Mouse (Mus musculus): ENCODE data around the gene Pxdn. TPM values are rescaled to one million over a fixed set of nuclear protein-coding genes. Genes with fewer than 3 reads are reported as not detected.

The Pxdn gene
- polyA plus RNA-seq, 1 experiment = 98.6 TPM

DNA sequence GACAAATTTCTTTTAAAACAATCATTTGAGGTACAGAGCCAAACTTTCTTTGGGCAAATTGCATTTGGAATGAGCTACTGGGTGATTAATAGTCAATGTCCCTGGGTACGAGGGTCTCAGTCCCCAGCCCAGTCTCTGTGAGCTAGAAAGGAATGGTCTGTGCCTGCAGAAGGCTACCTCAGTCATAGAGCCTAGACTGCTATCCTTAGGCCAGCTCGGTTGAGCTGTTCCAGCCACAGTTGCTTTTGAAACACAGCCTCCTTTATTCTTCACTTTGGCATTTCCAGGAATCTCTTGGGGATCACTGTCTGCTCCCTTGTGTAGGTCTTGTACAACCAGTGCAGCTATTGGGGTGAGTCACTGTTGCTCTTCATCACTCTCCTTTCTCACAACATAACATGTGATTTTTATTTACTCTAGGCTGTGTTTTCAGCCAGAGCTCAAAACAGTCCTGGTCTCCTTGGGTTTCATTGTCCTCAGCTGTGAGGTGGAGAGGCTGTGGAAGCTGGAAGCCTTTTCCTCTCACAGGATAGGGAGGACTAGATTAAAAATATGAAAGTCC lies 86.9 kb downstream of the Pxdn start:
- no peak for DNase-seq (ENCODE audit: low read depth)

DNA sequence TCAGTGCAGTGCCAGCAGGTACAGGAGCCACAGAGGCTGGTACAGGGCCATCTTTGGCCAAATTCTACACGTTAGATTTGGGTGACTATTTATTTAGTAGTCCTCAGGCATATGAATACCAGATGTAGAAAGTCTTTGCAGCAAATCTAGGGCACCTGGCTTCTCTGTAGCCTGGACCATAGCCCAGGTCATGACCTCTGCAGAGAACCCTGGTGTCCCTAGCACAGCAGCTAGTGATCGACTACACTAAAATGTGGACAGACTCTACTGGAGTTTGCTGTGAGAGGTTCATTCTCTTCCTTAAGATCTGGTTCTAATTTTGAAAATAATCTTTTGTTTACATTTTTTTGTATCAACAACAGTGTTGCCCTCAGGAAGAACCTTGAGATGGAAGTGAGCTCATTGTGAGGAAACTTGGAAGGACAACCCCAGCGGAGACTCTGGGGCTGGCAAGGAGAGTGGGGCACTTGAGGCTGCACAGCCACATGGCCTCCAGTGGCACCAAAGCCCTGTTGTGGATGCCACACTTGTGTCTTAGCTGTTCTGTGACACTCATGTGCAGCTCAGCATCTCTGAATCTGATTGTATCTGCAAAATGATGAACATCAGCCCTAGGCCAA lies 90.4 kb downstream of the Pxdn start:
- no peak for DNase-seq (ENCODE audit: low read depth)

DNA sequence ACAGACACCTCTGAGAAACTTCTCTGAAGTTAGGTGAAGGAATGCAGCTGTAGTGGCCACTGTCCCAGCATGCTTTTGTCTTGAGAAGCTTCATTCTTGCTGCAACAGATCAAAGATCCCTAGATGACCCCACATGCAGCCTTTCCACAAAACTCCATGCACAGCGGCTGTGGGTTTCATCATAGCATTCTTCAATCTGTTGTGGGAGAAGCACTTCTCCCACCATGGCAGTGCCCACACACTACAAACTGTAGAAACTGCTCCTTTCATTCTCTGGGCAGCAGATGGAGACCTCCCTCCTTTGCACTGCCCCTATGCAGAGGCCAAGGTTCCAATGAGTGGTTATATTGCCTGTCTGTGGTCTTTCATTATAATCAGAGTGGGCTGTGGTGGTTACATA lies 91.7 kb downstream of the Pxdn start:
- no peak for DNase-seq (ENCODE audit: low read depth)

DNA sequence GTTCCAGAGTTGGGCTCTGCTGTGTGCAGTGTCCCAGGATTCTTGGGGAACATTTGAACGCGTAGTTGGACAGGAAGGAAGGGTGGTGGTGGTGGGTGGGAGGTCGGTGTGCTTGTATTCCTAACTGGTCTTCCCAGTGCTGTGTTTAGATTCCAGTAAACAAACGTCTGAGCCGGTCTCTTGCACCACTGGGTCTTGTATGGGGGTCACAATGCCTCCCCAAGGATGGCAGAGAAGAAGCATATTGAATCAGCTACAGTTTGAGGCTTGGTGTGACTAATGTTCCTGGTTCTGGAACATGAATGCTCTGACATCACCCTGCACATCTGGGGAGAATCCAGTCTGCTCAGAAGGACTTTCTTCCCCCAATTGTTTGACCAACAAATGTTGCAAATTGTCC lies 93.2 kb downstream of the Pxdn start:
- DNase-seq (ENCODE audit: low read depth) = no peak

DNA sequence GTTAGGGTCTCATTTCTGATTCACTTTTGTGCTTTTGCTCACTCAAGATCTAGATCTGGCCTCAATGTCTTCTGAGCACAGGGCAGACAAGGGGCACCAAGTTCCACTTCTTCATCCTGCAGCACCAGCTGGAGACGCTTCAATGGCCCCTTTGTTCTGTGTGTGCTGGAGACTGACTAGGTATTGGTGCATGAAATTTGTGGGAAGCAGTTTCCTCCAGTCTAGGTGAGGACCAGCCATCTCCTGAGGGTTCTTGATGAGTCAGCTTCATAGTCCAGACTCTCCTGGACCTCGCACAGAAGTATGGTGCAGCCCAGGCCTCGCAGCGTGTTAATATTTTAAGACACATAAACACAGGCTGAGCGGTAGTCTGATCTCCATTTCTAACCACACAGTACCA lies 97.3 kb downstream of the Pxdn start:
- no peak for DNase-seq (ENCODE audit: low read depth)

DNA sequence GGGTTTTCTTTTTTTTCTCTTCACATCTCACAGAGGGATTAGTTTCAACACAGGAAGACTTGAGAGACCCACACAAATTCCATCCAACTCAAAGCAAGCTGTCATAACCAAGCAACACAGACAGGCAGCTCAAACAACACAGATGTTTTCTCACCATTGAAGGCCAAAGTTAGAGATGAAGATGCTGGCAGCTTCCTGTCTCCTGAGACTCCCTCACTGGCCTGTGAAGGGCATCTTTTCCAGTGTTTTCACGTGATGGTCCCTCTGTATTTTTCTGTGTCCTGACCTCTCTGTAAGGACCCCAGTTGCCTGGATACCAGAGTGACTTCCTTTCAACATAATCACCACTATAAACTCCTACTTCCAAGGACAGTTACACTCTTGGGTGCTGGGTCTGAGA lies 98.0 kb downstream of the Pxdn start:
- DNase-seq (ENCODE audit: low read depth) = no peak

DNA sequence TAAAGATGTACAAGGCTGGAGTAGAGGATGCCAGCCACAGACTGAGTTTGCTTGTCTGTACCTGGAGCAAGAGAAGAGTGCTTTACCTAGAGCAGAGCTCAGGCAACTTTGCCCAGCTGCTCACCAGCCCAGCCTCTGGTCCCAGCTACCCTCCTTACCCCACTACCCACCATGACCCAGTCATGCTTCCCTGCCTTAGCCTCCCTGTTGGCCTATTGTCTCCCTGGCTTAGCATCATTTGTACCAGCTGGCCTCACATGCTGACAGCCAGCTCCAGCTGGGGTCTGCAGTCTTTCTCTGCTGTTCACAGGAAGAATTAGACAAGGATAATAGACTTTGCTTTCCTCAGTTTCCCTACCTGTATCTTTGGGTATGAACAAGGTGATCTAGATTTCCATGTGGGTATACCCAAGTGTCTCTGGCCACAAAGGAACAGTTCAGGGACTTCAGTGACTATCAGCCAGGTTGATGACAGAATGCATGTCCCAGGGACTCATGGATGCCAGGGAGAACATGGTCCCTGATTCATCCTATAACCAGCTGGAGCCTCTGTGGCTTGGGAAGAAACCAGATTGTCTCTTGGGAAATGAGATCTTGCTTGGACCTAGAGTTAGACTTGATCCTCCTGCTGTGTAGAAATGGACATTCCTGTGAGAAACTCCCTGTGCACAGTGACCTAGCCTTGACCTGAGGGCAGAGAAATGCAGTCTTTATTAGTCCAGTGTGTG lies 98.6 kb downstream of the Pxdn start:
- no peak for DNase-seq (ENCODE audit: low read depth)

DNA sequence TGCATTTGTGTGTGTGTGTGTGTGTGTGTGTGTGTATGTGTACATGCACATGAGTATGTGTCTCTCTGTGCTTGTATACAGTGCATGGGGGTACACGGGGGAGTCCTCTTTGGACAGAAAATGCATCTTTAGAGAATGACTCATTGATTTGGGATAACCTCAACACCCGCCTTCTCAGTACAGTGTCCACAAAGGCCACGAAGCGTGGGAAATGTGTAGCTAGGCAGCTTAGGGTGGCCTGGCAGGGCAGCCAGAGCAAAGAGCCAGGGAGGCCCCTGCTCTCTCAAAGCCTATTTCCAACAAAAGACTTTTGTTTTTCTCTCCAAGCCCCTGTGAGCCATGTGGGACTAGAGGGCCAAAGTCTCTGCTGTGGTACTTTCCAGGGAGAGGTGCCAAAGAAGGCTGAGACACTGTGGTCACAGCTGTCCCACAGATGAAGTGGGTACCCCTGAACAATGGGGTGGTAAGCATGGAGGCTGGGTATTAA lies 99.2 kb downstream of the Pxdn start:
- DNase-seq (ENCODE audit: low read depth) = no peak

DNA sequence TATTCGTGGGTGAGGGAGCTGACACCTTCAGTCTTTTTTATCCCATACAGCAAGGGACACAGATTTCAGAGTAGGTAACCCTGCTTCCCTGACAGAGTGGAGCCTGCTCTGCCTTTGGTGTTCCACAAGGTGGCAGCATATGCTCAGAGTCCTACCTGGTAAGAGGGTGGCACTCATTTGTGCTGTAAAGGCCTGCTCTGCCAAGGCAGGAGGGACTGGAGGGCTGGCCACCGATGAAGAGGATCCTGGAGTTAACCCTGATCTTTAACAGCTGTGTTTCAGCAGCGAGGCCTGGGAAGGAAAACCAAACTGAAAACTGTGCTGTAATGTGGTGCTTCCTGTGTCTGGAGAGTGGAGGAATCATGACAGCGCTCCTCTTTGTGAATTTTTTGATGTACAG lies 102.2 kb downstream of the Pxdn start:
- DNase-seq (ENCODE audit: low read depth) = no peak

DNA sequence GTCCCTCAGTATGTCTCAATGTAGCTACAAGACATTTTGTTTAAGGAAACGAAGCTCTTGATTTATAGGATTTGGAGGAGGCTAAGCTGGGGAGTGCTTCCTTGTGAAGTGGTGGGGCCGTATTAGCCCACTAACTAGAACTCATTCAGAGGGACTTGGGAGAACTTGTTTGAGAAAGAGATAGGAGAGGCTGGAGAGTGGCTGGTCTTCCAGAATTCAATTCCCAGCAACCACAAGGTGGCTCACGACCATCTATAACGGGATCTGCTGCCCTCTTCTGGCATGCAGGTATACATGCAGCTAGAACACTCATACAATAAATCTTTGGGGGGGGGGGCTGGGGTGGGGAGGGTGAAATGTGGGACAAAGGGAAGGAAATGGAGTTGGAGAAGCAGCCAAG lies 102.7 kb downstream of the Pxdn start:
- no peak for DNase-seq (ENCODE audit: low read depth)

DNA sequence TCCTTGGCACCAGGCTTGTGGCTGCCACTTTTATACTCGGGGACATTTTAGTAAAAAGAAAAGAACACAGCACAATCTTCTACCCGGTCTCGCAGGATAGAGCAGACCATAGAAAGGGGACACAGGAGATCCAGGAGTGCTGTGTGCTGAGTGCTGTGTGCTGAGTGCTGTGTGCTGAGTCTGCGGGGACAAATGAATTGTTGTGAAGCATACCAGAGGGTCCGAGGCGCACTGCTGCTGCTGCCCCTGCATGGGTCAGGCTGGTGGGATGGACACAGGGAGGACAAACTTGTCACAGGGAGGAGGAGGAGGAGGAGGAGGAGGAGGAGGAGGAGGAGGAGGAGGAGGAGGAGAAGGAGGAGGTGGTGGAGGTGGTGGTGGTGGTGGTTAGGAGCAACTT lies 111.4 kb downstream of the Pxdn start:
- DNase-seq (ENCODE audit: low read depth) = no peak

DNA sequence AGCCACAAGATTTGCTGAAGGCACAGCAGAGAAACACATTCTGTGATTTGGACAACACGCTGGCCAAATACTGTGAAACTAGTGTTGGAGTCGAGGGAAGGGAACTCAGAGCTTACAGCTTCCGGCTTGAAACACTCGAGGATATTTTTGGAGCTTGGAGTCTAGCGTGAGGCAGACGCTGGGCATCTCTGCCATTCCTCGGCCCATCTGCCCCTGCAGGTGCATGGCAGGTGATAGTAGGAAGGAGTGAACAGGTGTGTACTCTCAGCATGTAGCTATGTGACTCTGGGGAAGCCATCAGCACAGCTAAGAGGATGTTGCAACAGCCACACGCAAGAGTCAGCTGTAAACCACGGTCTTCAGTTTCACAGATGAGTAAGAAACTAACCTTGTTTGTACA lies 112.4 kb downstream of the Pxdn start:
- no peak for DNase-seq (ENCODE audit: low read depth)

DNA sequence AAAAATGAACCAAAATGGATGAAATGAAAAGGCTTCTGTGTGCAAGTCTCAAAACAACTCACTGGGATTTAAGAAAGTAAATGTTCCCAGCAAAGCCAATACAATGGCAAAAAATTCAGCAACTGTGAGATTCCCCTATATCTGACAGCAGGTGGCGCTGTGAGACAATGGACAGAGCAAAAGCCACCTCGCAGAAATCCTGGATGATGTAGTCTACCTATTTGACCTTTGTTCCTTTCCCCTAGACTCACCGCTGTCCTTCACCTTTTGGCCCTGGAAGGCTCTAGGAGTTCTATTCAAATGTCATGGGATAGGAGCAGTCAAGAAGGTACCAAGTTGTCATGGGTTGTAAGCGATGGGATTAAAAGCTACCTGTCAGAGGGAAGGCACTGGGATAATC lies 112.8 kb downstream of the Pxdn start:
- DNase-seq (ENCODE audit: low read depth) = no peak

DNA sequence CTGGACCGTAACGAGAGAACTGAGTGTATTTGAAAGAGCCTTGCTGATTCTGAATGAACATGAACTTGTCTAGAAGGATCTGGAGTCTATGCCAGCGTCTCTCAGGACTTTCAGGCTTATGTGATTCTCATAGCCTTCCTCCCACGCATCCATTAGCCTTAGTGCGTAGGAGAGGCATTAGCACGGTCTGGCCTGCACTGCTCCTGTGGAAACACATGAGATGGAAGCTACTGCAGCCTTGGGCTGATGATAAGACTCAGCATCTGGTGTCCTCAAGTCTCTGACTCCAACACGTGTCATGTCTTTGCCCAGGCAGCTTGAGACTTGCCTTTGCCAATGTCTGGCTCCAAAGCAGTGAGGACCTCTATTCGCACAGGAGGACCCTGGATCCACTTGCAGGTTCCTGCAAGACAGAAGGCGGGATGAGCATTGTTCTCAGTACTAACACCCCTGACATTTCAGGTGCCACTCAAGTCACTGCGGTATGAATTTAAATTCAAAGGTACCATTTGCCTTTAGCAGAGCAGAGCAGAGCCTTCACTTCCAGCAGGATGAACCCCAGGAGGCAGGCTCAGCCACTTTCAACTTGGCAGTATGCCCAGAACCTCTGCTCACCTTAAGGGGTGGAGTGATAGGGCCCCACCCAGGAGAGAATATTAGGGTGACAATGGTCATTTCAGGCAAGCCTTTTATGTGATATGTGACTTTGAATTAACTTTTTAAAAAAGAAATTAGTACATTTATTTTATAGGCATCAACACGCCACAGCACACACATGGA lies 117.5 kb downstream of the Pxdn start:
- peak; percentile 75 for DNase-seq (ENCODE audit: low read depth)

DNA sequence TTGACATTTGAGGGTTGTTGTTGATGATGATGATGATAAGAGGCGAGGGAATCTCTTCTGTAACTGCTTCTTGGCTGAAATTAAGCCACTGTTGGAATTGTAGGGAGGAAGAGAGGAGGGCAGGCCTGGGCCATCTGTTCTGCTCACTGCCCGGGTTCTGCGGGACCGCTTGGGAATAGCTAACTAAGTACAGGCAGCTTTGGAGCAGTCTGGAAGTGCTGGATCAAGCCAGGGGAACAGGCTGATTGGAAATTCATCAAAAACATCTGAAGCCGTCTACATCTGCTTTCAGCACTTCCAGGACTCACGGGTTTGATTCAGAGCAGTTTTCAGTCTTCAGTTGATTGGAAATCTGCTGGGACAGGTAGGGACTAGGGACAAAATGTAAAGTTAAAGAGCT lies 120.6 kb downstream of the Pxdn start:
- no peak for DNase-seq (ENCODE audit: low read depth)

DNA sequence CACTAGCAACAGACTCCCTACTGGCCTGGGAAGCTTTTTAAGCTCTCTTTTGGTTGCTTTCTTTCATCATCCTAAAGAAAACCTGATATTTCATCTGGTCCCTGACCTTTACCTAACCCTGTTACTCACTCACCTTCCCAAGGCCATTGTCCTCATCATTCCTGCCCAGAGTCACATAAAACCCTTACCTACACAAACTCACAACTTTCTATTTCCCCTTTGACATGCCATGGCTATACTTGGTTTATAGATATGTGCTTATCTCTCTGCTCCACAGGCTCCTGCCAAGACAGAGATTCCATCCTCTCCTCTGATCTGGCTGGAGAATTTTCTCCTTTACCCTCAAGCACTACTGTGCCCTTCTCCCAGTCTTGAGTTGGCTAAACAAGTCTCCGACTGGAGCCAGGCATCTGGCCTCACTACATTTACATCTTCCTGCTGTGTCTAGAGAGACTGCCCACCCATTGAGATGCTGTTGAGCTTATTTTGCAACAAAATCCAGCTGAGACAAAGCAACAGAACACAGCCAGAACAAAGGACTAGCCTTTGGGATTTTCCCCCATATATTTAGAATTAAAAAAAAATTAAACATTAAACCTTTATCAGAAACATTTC lies 124.2 kb downstream of the Pxdn start:
- no peak for DNase-seq (ENCODE audit: low read depth)

DNA sequence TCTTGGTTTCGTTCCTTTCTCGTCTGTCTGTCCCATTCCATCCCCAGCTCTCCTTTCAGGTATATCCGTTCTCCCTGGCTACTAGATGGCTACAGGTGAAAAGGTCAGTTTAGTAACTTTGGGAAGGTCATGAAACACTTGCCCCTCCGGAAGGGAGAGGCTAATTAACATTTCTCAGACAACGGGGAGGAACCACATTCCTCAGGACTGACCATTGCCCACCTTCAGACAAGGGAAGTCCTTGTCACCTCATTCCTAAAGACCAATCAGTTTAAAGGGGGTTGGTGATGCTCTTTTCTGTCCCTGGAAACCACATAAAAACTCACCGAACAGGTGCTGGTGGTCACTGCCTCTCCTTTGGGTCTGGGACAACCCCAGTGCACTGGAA lies 124.7 kb downstream of the Pxdn start:
- no peak for DNase-seq (ENCODE audit: low read depth)

Other genes with a start within 250 kb of the Pxdn start
- 0.06 and 0.12 TPM in 2 replicates for gene Tpo, start 195.0 kb downstream of the Pxdn start, polyA plus RNA-seq (2012; rRNA removed)

Data from gonadal fat pad, adult 2 months (tissue).